Mouse (Mus musculus): Measurements from ENCODE around the gene Sult4a1. TPM values are rescaled to one million over a fixed set of nuclear protein-coding genes. Genes with fewer than 3 reads are reported as not detected.

Gene Sult4a1
- 100 to 1,000 TPM; 171 to 184 TPM for total RNA-seq (2021)

DNA sequence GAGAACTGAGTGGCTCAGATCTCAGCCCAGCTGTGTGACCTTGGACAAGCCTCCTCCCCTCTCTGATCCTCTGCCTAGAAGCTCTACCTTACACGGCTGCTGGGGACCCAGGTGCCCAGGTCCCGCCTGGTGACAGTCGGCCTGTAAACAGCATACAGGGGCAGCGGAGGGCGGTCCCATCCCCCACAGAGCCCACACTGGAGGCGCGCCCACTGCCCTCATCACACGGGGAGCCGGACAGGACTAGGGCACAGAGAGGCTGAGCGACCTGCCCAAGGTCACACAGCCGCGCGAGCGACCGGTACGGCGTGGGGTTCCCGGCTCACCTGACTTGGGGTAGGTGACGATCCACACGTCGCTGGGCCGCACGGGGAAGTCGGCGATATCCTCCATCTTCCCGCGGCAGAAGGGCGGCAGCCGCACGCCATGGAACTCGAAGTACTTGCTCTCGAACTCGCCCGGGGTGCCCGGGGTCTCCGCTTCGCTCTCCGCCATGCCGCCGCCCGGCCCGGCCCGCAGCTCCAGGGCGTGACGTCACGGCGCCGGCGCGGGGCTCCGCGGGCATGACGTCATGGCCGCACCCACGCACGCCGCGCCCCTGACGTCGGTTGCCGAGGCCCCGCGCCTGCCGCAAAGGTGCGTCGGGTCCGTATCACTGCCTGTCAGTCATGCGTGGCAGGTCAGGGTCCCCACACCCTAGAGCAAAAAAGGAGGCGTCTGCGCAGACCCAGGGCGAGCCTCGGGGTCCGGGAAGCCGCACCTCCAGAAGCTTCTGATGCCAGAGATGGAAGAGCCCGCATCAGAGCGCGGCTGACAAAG is at the start of gene Sult4a1:
TSS of gene Sult4a1 (minus strand) at position 650 of the 819 bp plus-strand sequence.
- intact Hi-C loops (cut with DNase I): no loop called here
- DNase-seq: peak; percentile 72

- intact Hi-C loops (cut with DNase I): no loop called here
Measured at GRCm38 (mm10) chr15:84140929-84141328, 35.4 kb upstream of the Sult4a1 start.

GRCm38 (mm10) chr15:84140109-84140508 is 34.6 kb upstream of the Sult4a1 start:
- intact Hi-C loops (cut with DNase I): no loop called here
- no peak for DNase-seq

More at GRCm38 (mm10) chr15:84140929-84141328, 35.4 kb upstream of the Sult4a1 start:
- DNase-seq: no peak

- intact Hi-C loops (cut with DNase I): no loop called here
- DNase-seq: no peak
Measured at GRCm38 (mm10) chr15:84139592-84140005, 34.0 kb upstream of the Sult4a1 start.

DNA sequence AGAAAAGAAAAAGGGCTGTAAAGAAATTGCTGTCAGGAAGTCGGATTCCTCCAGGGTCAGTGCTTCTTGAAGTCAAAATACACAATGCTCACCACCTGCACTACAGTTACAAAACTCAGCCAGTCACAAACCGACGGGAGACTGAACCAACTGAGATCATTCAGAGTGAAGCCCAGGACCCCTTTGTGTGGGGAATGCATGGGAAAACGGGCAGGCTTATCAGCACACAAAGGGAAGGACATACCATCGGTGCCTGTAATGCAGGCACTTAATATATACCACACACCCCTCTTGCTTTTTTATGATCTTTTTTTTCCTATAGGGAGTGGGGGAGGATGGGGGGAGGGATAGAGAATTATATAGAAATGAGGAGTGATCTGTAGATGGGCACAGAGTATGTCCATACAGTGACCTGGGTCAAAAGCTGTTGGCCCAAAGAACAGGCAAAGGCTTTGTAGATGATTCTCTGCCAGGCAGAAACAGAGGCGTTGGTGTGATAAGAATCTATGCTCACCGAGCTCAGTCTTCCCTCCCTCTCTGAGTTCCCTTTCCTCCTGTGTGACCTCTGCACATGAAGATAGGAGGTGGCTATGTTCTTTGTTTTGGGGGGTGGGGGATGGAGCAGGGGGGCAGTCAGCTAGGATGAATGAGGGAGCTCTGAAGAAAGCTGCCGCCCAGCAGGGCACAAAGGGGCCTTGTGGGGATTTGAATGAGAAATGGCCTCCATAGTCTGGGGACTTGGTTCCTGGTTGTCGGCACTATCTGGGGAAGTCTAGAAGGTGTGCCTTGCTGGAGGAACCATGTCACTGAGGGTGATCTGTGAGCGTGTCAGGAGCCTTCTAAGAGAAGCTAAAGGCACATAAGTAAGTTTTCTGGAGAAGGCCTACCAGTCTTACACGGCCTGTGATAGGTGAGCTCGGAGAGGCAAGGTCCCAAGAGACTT is 31.2 kb upstream of the Sult4a1 start:
- DNase-seq: no peak
- intact Hi-C loops (cut with DNase I): no loop called here

DNA sequence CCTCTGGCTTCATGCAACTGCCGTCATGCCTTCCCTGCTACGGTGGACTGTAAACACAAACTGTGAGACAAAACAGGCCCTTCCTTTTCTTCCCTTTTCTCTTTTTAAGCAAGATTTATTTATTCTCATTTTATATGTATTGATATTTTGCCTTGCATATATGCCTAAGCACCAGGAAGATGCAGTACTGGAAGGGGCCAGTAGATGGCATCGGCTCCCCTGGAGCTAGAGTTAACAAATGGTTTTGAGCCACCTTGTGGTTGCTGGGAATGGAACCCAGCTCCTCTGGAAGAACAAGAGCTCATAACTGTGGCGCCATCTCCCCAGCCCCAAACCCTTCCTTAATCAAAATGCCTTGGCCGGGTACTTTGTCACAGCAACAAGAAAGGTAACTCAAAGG is 29.9 kb upstream of the Sult4a1 start:
- peak; percentile 36 for DNase-seq
- intact Hi-C loops (cut with DNase I): no loop called here

GRCm38 (mm10) chr15:84133440-84133839 is 27.9 kb upstream of the Sult4a1 start:
- DNase-seq: no peak
- intact Hi-C loops (cut with DNase I): no loop called here

- no peak for DNase-seq
- intact Hi-C loops (cut with DNase I): no loop called here
Measured at GRCm38 (mm10) chr15:84131971-84132370, 26.4 kb upstream of the Sult4a1 start.

DNA sequence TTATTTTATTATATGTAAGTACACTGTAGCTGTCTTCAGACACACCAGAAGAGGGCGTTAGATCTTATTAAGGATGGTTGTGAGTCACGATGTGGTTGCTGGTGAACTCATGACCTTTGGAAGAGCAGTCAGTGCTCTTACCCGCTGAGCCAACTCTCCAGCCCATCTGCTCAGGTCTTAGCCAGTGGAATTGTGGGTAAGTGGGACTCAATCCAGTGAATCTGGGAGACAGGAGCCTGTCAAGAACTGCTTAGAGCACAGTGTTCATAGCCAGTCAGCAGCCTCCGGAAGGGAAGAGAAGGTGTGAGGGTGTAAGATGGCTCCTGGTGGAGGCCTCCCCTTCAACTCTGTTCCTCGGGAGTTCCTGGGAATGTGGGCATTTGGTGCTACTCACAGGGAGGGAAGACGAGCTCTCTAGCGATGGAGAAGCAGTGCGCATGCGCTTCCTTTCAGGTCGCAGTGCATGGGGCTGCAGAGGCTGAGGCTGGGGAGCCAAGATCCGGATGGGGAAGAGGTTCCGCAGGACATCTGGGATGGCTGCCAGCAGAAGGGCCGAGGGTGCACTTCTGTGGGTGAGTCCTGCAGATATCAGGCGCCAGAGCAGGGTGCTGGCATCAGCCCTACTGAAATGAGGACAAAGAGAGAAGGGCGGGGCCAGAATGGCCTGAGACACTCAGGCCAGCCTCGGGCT is 25.7 kb upstream of the Sult4a1 start:
- intact Hi-C loops (cut with DNase I): no loop called here
- DNase-seq: peak; percentile 59

DNA sequence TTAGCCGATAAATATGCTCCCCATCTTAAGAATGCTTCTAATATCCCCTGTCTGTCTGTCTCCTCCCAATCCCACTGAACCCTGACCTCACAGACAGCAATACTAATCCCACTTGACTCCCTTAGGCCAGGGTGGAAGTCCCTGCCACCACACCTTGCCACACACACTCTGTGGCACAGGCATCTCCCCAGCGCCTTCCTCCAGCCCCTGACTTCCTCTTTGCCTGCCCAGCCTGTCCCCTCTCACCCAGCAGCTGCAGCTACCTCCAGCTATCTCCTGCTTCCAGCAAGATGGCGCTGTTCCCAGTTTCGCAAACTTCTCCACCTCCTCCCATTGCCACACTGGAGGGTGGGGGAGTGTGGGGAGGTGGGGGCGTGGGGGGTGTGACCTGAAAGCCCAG is 21.3 kb upstream of the Sult4a1 start:
- intact Hi-C loops (cut with DNase I): no loop called here
- DNase-seq: no peak

- intact Hi-C loops (cut with DNase I): no loop called here
Measured at GRCm38 (mm10) chr15:84126447-84126846, 20.9 kb upstream of the Sult4a1 start.

DNA sequence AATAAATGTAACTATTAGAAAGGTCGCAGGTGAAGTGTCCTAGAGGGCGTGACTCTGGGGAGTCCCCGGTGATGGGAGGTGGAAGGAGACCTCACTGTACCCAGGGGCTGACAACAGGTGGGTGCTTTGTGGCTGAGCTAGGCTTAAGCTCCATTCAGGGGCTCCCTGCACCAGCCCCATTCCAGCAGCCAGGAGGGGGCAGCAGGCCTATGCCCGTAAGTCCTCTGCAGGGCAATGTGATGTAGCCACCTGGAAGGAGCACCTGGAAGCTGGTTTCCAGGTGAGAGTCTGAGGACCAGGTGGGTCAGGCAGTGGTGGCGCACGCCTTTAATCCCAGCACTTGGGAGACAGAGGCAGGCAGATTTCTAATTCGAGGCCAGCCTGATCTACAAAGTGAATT is 18.5 kb upstream of the Sult4a1 start:
- no peak for DNase-seq
- intact Hi-C loops (cut with DNase I): no loop called here

More at GRCm38 (mm10) chr15:84126447-84126846, 20.9 kb upstream of the Sult4a1 start:
- no peak for DNase-seq

DNA sequence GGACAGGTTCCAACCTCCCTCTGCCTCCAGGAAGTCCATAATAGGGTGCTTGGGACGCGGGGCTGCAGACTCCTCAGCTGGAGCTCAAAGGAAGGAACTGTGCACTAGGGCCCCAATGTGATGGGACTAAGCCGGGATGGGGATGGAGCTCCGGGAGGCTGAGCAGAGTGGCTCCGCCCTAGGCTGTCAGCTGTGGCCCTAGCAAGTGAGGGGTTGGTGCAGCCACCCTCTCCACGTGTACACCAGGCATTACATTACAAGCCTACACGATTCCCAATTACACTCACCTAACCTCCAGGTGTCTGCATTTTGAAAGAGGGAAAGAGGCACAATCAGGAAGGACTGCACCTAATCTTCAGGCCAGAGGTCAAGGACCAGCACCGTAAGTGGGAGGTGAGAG is 17.5 kb upstream of the Sult4a1 start, which contains the start of gene Pnpla5:
TSS of gene Pnpla5 (minus strand) at position 101 of the 400 bp plus-strand sequence.
- intact Hi-C loops (cut with DNase I): no loop called here
- DNase-seq: no peak

GRCm38 (mm10) chr15:84121036-84121435 is 15.5 kb upstream of the Sult4a1 start:
- DNase-seq: no peak
- intact Hi-C loops (cut with DNase I): no loop called here

DNA sequence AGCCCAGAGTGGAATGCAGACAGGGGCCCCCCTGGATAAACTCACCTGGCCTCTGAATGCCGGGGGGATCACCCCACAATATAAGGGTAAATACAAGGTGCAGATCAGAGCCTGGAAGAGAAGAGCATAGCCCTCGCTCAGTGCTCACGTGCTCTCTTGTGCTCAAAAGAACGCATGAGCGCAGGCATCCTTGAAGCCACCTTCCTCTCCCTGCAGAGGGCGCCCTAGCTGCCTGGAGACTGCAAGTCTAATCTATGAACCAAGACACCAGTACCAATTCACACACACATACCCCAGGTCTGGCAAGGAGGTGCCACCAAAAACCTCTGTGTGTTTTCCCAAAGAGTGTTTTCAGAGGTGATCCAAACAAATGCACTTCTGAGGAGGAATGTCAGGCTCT is 15.1 kb upstream of the Sult4a1 start:
- peak; percentile 56 for DNase-seq
- intact Hi-C loops (cut with DNase I): no loop called here

GRCm38 (mm10) chr15:84116466-84116865 is 10.9 kb upstream of the Sult4a1 start:
- intact Hi-C loops (cut with DNase I): no loop called here

GRCm38 (mm10) chr15:84115727-84116126 is 10.2 kb upstream of the Sult4a1 start:
- intact Hi-C loops (cut with DNase I): no loop called here
- peak; percentile 17 for DNase-seq

More at GRCm38 (mm10) chr15:84116466-84116865, 10.9 kb upstream of the Sult4a1 start:
- DNase-seq: no peak

DNA sequence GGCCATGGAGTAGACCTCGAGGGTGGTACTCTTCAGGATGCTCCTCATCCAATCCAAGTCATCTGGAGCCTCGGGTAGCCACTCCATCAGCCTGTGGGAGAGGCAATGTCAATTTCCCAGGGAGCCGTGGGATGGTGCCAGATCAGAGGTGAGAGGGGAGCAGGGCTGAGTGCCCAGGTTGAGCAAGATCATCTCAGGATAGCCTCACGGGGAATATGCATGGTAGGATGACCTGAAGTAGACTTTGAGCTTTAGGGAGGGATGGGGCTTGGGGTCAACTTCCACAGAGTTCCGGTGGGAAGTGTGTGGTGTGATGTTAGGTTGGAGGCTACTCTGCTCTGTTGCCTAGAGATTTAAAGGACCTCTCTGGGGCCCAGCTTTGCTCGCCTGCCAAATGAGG is 8.3 kb upstream of the Sult4a1 start:
- intact Hi-C loops (cut with DNase I): no loop called here
- DNase-seq: no peak

- DNase-seq: no peak
- intact Hi-C loops (cut with DNase I): no loop called here
Measured at GRCm38 (mm10) chr15:84108899-84109298, 3.3 kb upstream of the Sult4a1 start.

- DNase-seq: no peak
- intact Hi-C loops (cut with DNase I): no loop called here
Measured at GRCm38 (mm10) chr15:84105924-84106500, 458 bp upstream of the Sult4a1 start.

All from left cerebral cortex, postnatal 4 days (tissue).